Mouse (Mus musculus) hindbrain, embryonic 12.5 days (tissue): ENCODE data around the gene Map10. TPM values are rescaled to one million over a fixed set of nuclear protein-coding genes. Genes with fewer than 3 reads are reported as not detected.

Source experiments
- ATAC-seq: fragments of 200-750 bp; cut with Nextera tagmentation; 2 replicates; pipeline ENCODE4 v1.8.0; 2017; ENCODE audit warnings: moderate TSS enrichment; ENCODE audit not compliant: low FRiP score
- H3K27ac ChIP-seq: fragments of 300-500 bp; sonication (generic); 2 replicates; pipeline ENCODE4 v1.5.1; 2016; ENCODE audit warnings: mild to moderate bottlenecking
- H3K27me3 ChIP-seq: fragments of 300-500 bp; sonication (generic); 2 replicates; pipeline ENCODE4 v1.6.1; 2016; ENCODE audit warnings: mild to moderate bottlenecking
- H3K36me3 ChIP-seq: fragments of 300-500 bp; sonication (generic); 2 replicates; pipeline ENCODE4 v1.6.1; 2016; ENCODE audit warnings: mild to moderate bottlenecking
- H3K4me1 ChIP-seq: fragments of 300-500 bp; sonication (generic); 2 replicates; pipeline ENCODE4 v1.6.1; 2016
- H3K4me2 ChIP-seq: fragments of 300-500 bp; sonication (generic); replicated peaks from 2 replicates; pipeline ENCODE4 v1.6.1; 2016; ENCODE audit warnings: mild to moderate bottlenecking
- H3K4me3 ChIP-seq: fragments of 300-500 bp; sonication (generic); 2 replicates; pipeline ENCODE4 v1.5.1; 2016; ENCODE audit warnings: mild to moderate bottlenecking
- H3K9ac ChIP-seq: fragments of 300-500 bp; sonication (generic); 2 replicates; pipeline ENCODE4 v1.6.1; 2016; ENCODE audit warnings: mild to moderate bottlenecking, moderate library complexity
- H3K9me3 ChIP-seq: fragments of 300-500 bp; sonication (generic); replicated peaks from 2 replicates; pipeline ENCODE4 v1.6.1; 2016; ENCODE audit warnings: mild to moderate bottlenecking
- WGBS: fragments of 180-500 bp; shearing (Covaris S2); methylation state at CpG from one replicate; pipeline ENCODE4 v1.1.7; 2016; 5-methylcytosine and 5-hydroxymethylcytosine counted together
- polyA plus RNA-seq: library from polyadenylated mRNA; unstranded; fragments of >200 nt; fragmentation: Nextera tagmentation; extraction: Ambion mirVana; gene quantifications from 2 replicates; pipeline ENCODE4 v1.2.1, GENCODE M21; 2016

Gene Map10
- polyA plus RNA-seq, 1 experiment from 2014 or later = 9.2 TPM

GRCm38 (mm10) chr8:125658508-125658907 is 11.1 kb upstream of the Map10 start:
- no peaks in the 10 kb centered on the region for H3K9me3 ChIP-seq
- H3K27me3 ChIP-seq = peaks cover 4% of the 10 kb centered on the region; the same call in 1 of the 2 replicates
- H3K36me3 ChIP-seq = no peaks in the 10 kb centered on the region
- peaks cover 8% of the 10 kb centered on the region; the same call in 1 of the 2 replicates for H3K4me1 ChIP-seq
- H3K4me2 ChIP-seq = no peak overlapping the region
- no peak overlapping the region for H3K4me3 ChIP-seq
- peak; percentile 85 for ATAC-seq
- H3K9ac ChIP-seq = no peak overlapping the region
- H3K27ac ChIP-seq = 0 out of 2 replicates have a peak overlapping the region, but pooled peaks have one; percentile 1
- WGBS = 40% methylated on average over 5 of the region's 5 CpGs

GRCm38 (mm10) chr8:125658926-125659325 is 10.7 kb upstream of the Map10 start:
- Histone ChIP-seq H3K4me1 (peaks cover 8% of the 10 kb centered on the region; the same call in 1 of the 2 replicates), H3K9ac (no peak overlapping the region), H3K9me3 (no peaks in the 10 kb centered on the region), H3K27me3 (peaks cover 4% of the 10 kb centered on the region; the same call in 1 of the 2 replicates), H3K4me2 (no peak overlapping the region), H3K27ac (0 out of 2 replicates have a peak overlapping the region, but pooled peaks have one; percentile 1), H3K36me3 (no peaks in the 10 kb centered on the region), H3K4me3 (no peak overlapping the region)
- 59% methylated on average over 4 of the region's 4 CpGs for WGBS
- peak; percentile 55 for ATAC-seq

GRCm38 (mm10) chr8:125660397-125660796 is 9.2 kb upstream of the Map10 start:
- H3K4me3 ChIP-seq = no peak overlapping the region
- no peak overlapping the region for H3K9ac ChIP-seq
- 71% methylated on average over 6 of the region's 6 CpGs for WGBS
- ATAC-seq = no peak
- peaks cover 9% of the 10 kb centered on the region; the same call in 1 of the 2 replicates for H3K4me1 ChIP-seq
- no peak overlapping the region for H3K27ac ChIP-seq
- no peaks in the 10 kb centered on the region for H3K9me3 ChIP-seq
- H3K27me3 ChIP-seq = peaks cover 5% of the 10 kb centered on the region; the same call in 1 of the 2 replicates
- H3K36me3 ChIP-seq = no peaks in the 10 kb centered on the region
- H3K4me2 ChIP-seq = no peak overlapping the region

- Histone ChIP-seq H3K9ac (no peak overlapping the region), H3K27me3 (peaks cover 5% of the 10 kb centered on the region), H3K4me2 (no peak overlapping the region), H3K36me3 (no peaks in the 10 kb centered on the region), H3K4me3 (no peak overlapping the region), H3K4me1 (peaks cover 20% of the 10 kb centered on the region; the same call in 1 of the 2 replicates), H3K27ac (no peak overlapping the region), H3K9me3 (no peaks in the 10 kb centered on the region)
- WGBS = 86% methylated on average over 13 of the region's 13 CpGs
- no peak for ATAC-seq
These were observed 7.5 kb upstream of the Map10 start for GRCm38 (mm10) chr8:125661958-125662668.

GRCm38 (mm10) chr8:125662669-125663048 is 7.0 kb upstream of the Map10 start:
- 57% methylated on average over 6 of the region's 6 CpGs for WGBS
- peaks cover 20% of the 10 kb centered on the region; the same call in 1 of the 2 replicates for H3K4me1 ChIP-seq
- H3K9ac ChIP-seq = no peak overlapping the region
- no peak overlapping the region for H3K27ac ChIP-seq
- H3K9me3 ChIP-seq = no peaks in the 10 kb centered on the region
- H3K36me3 ChIP-seq = no peaks in the 10 kb centered on the region
- ATAC-seq = no peak
- no peak overlapping the region for H3K4me2 ChIP-seq
- H3K27me3 ChIP-seq = peaks cover 7% of the 10 kb centered on the region
- no peak overlapping the region for H3K4me3 ChIP-seq

- no peaks in the 10 kb centered on the region for H3K36me3 ChIP-seq
- no peak overlapping the region for H3K9ac ChIP-seq
- no peak overlapping the region for H3K4me2 ChIP-seq
- no peak overlapping the region for H3K27ac ChIP-seq
- 0 out of 2 replicates have a peak, but pooled peaks cover 2% of the 10 kb centered on the region for H3K9me3 ChIP-seq
- peaks cover 22% of the 10 kb centered on the region for H3K4me1 ChIP-seq
- 51% methylated on average over 8 of the region's 8 CpGs for WGBS
- H3K4me3 ChIP-seq = no peak overlapping the region
- peaks cover 11% of the 10 kb centered on the region for H3K27me3 ChIP-seq
- ATAC-seq = no peak
These were observed 4.3 kb upstream of the Map10 start for GRCm38 (mm10) chr8:125665183-125665875.

- H3K9ac ChIP-seq = no peak overlapping the region
- H3K4me1 ChIP-seq = peaks cover 23% of the 10 kb centered on the region
- no peak overlapping the region for H3K27ac ChIP-seq
- H3K36me3 ChIP-seq = peaks cover 4% of the 10 kb centered on the region; the same call in 1 of the 2 replicates
- 35% methylated on average over 2 of the region's 2 CpGs for WGBS
- H3K4me2 ChIP-seq = no peak overlapping the region
- no peak for ATAC-seq
- peaks cover 7% of the 10 kb centered on the region for H3K9me3 ChIP-seq
- H3K27me3 ChIP-seq = peaks cover 11% of the 10 kb centered on the region
- H3K4me3 ChIP-seq = no peak overlapping the region
These were observed 3.8 kb upstream of the Map10 start for GRCm38 (mm10) chr8:125665876-125666186.

GRCm38 (mm10) chr8:125666201-125666600 is 3.4 kb upstream of the Map10 start:
- WGBS = 42% methylated on average over 5 of the region's 5 CpGs
- H3K4me3 ChIP-seq = no peak overlapping the region

GRCm38 (mm10) chr8:125667248-125667647 is 2.4 kb upstream of the Map10 start:
- WGBS = 89% methylated on average over 2 of the region's 2 CpGs
- peaks cover 23% of the 10 kb centered on the region for H3K4me1 ChIP-seq
- H3K9ac ChIP-seq = no peak overlapping the region
- no peak overlapping the region for H3K27ac ChIP-seq
- peaks cover 22% of the 10 kb centered on the region for H3K9me3 ChIP-seq
- no peak for ATAC-seq
- peaks cover 18% of the 10 kb centered on the region for H3K36me3 ChIP-seq
- no peak overlapping the region for H3K4me2 ChIP-seq
- peaks cover 11% of the 10 kb centered on the region for H3K27me3 ChIP-seq
- H3K4me3 ChIP-seq = no peak overlapping the region

More at GRCm38 (mm10) chr8:125666201-125666600, 3.4 kb upstream of the Map10 start:
- 0 out of 2 replicates have a peak overlapping the region, but pooled peaks have one; percentile 8 for H3K27ac ChIP-seq
- ATAC-seq = no peak
- no peak overlapping the region for H3K4me2 ChIP-seq
- no peak overlapping the region for H3K9ac ChIP-seq
- H3K36me3 ChIP-seq = peaks cover 8% of the 10 kb centered on the region
- H3K9me3 ChIP-seq = peaks cover 11% of the 10 kb centered on the region
- peaks cover 23% of the 10 kb centered on the region for H3K4me1 ChIP-seq
- H3K27me3 ChIP-seq = peaks cover 11% of the 10 kb centered on the region

- H3K9ac ChIP-seq = no peak overlapping the region
- H3K4me3 ChIP-seq = peak overlapping the region; percentile 57
- H3K9me3 ChIP-seq = peaks cover 23% of the 10 kb centered on the region
- H3K4me1 ChIP-seq = peaks cover 17% of the 10 kb centered on the region
- peaks cover 20% of the 10 kb centered on the region for H3K36me3 ChIP-seq
- 81% methylated on average over 14 of the region's 14 CpGs for WGBS
- ATAC-seq = peak; percentile 55; the same call in 1 of the 2 replicates
- H3K27ac ChIP-seq = no peak overlapping the region
- peaks cover 11% of the 10 kb centered on the region for H3K27me3 ChIP-seq
- H3K4me2 ChIP-seq = peak overlapping the region; percentile 65
These were observed 389 bp upstream of the Map10 start for GRCm38 (mm10) chr8:125669159-125669699.

GRCm38 (mm10) chr8:125670420-125670819 is 802 bp downstream of the Map10 start:
- Histone ChIP-seq H3K36me3 (peaks cover 20% of the 10 kb centered on the region), H3K4me3 (peak overlapping the region; percentile 57), H3K27me3 (peaks cover 9% of the 10 kb centered on the region), H3K9me3 (peaks cover 23% of the 10 kb centered on the region), H3K4me1 (peaks cover 16% of the 10 kb centered on the region), H3K27ac (no peak overlapping the region), H3K4me2 (peak overlapping the region; percentile 65), H3K9ac (peak overlapping the region; percentile 78)
- 97% methylated on average over 6 of the region's 6 CpGs for WGBS
- ATAC-seq = peak; percentile 42

GRCm38 (mm10) chr8:125670906-125671305 is 1.3 kb downstream of the Map10 start:
- H3K36me3 ChIP-seq = peaks cover 20% of the 10 kb centered on the region
- H3K9me3 ChIP-seq = peaks cover 23% of the 10 kb centered on the region
- ATAC-seq = no peak
- no peak overlapping the region for H3K9ac ChIP-seq
- H3K27ac ChIP-seq = no peak overlapping the region
- H3K27me3 ChIP-seq = peaks cover 6% of the 10 kb centered on the region; the same call in 1 of the 2 replicates
- H3K4me3 ChIP-seq = no peak overlapping the region
- WGBS = 96% methylated on average over 9 of the region's 9 CpGs
- peaks cover 11% of the 10 kb centered on the region for H3K4me1 ChIP-seq
- no peak overlapping the region for H3K4me2 ChIP-seq
